Mouse (Mus musculus) splenic B cell, adult 2 months (primary cell): ENCODE data around the gene Rnf126.
"Not testable (repeated sequence)": the region's sequence is repeated elsewhere in the genome, so short reads cannot be mapped to it uniquely, and the experiment has no call there.

Experiments used
- DNase-seq: peaks from one replicate; pipeline ENCODE4 v3.0.0-alpha.2; 2011; ENCODE audit warnings: low read depth, low spot score
- H3K27me3 ChIP-seq: 2 replicates; pipeline ENCODE4 v1.6.1; 2012; ENCODE audit warnings: mild to moderate bottlenecking, low read length, moderate library complexity, mixed read lengths; ENCODE audit not compliant: control insufficient read depth, poor library complexity, insufficient read depth, severe bottlenecking
- H3K36me3 ChIP-seq: 2 replicates; pipeline ENCODE4 v1.6.1; 2012; ENCODE audit warnings: mild to moderate bottlenecking, low read length, moderate library complexity, mixed read lengths; ENCODE audit not compliant: control insufficient read depth, poor library complexity, insufficient read depth, severe bottlenecking

Rnf126 gene

GRCm38 (mm10) chr10:79764234-79764633 is 2.5 kb downstream of the Rnf126 start:
- no peaks in the 10 kb centered on the region for H3K27me3 ChIP-seq
- DNase-seq = no peak
- H3K36me3 ChIP-seq = peaks cover 8% of the 10 kb centered on the region

- Histone ChIP-seq H3K36me3 (peaks cover 8% of the 10 kb centered on the region), H3K27me3 (no peaks in the 10 kb centered on the region)
- DNase-seq = no peak
Observed at GRCm38 (mm10) chr10:79762875-79763274, 3.9 kb downstream of the Rnf126 start.

GRCm38 (mm10) chr10:79760603-79761143 is 6.1 kb downstream of the Rnf126 start:
- no peak for DNase-seq
- Histone ChIP-seq H3K36me3 (peaks cover 8% of the 10 kb centered on the region), H3K27me3 (no peaks in the 10 kb centered on the region)

GRCm38 (mm10) chr10:79759675-79760074 is 7.1 kb downstream of the Rnf126 start:
- H3K36me3 ChIP-seq, H3K27me3 ChIP-seq, DNase-seq: not testable (repeated sequence)

GRCm38 (mm10) chr10:79756660-79757059 is 10.1 kb downstream of the Rnf126 start:
- no peak for DNase-seq
- no peaks in the 10 kb centered on the region for H3K27me3 ChIP-seq
- peaks cover 8% of the 10 kb centered on the region for H3K36me3 ChIP-seq

GRCm38 (mm10) chr10:79755854-79756253 is 10.9 kb downstream of the Rnf126 start:
- Histone ChIP-seq H3K27me3 (no peaks in the 10 kb centered on the region), H3K36me3 (peaks cover 2% of the 10 kb centered on the region)
- no peak for DNase-seq

- DNase-seq = no peak
Observed at GRCm38 (mm10) chr10:79754856-79755516, 11.8 kb downstream of the Rnf126 start, which contains the start of gene Fgf22. Gene Fgf22 (plus strand): TSS chr10:79755076.

GRCm38 (mm10) chr10:79748496-79748895 is 18.3 kb downstream of the Rnf126 start:
- no peak for DNase-seq
- H3K36me3 ChIP-seq = no peaks in the 10 kb centered on the region
- H3K27me3 ChIP-seq = no peaks in the 10 kb centered on the region

More at GRCm38 (mm10) chr10:79754856-79755516, 11.8 kb downstream of the Rnf126 start, which contains the start of gene Fgf22:
- Histone ChIP-seq H3K27me3 (no peaks in the 10 kb centered on the region), H3K36me3 (no peaks in the 10 kb centered on the region; the same call in none of the 2 replicates)

- no peak for DNase-seq
- Histone ChIP-seq H3K27me3 (no peaks in the 10 kb centered on the region), H3K36me3 (0 out of 2 replicates have a peak, but pooled peaks cover 2% of the 10 kb centered on the region)
Observed at GRCm38 (mm10) chr10:79746774-79747151, 20.0 kb downstream of the Rnf126 start.

- Histone ChIP-seq H3K36me3 (peaks cover 7% of the 10 kb centered on the region), H3K27me3 (no peaks in the 10 kb centered on the region)
- peak; percentile 98 for DNase-seq
Observed at GRCm38 (mm10) chr10:79745898-79746773, 20.6 kb downstream of the Rnf126 start, which contains the start of gene Polrmt. Gene Polrmt (minus strand): TSS chr10:79746581.

GRCm38 (mm10) chr10:79745411-79745810 is 21.3 kb downstream of the Rnf126 start:
- H3K27me3 ChIP-seq = no peaks in the 10 kb centered on the region
- no peak for DNase-seq
- H3K36me3 ChIP-seq = peaks cover 7% of the 10 kb centered on the region

GRCm38 (mm10) chr10:79743650-79744365 is 22.9 kb downstream of the Rnf126 start:
- Histone ChIP-seq H3K27me3 (no peaks in the 10 kb centered on the region), H3K36me3 (peaks cover 10% of the 10 kb centered on the region)
- DNase-seq = no peak

GRCm38 (mm10) chr10:79743161-79743560 is 23.6 kb downstream of the Rnf126 start:
- peaks cover 12% of the 10 kb centered on the region for H3K36me3 ChIP-seq
- no peaks in the 10 kb centered on the region for H3K27me3 ChIP-seq
- DNase-seq = no peak

GRCm38 (mm10) chr10:79740863-79741262 is 25.9 kb downstream of the Rnf126 start:
- Histone ChIP-seq H3K36me3 (peaks cover 23% of the 10 kb centered on the region), H3K27me3 (no peaks in the 10 kb centered on the region)
- DNase-seq = no peak
